Mouse (Mus musculus) G1E (cell line): ENCODE data around the gene Plod2. TPM values are rescaled to one million over a fixed set of nuclear protein-coding genes. Genes with fewer than 3 reads are reported as not detected.

ENCODE experiments used
- ATAC-seq: 2 replicates; pipeline ENCODE4 v1.8.0; 2016; ENCODE audit warnings: mild to moderate bottlenecking; ENCODE audit not compliant: insufficient number of reproducible peaks, poor library complexity, low FRiP score, severe bottlenecking; ENCODE audit errors: extremely low read depth
- DNase-seq: peaks from one replicate; pipeline ENCODE4 v3.0.0; 2012; ENCODE audit warnings: low spot score
- H3K27me3 ChIP-seq: 2 replicates; pipeline ENCODE4 v1.6.1; 2012; ENCODE audit warnings: mild to moderate bottlenecking, low read length, inconsistent platforms; ENCODE audit not compliant: insufficient read depth
- H3K36me3 ChIP-seq: replicated peaks from 2 replicates; pipeline ENCODE3; 2012; ENCODE audit warnings: mild to moderate bottlenecking, inconsistent platforms
- H3K4me1 ChIP-seq: 2 replicates; pipeline ENCODE4 v1.6.1; 2012; ENCODE audit warnings: low read depth, low read length, inconsistent platforms, mixed read lengths; ENCODE audit not compliant: insufficient read depth
- H3K4me3 ChIP-seq: 2 replicates; pipeline ENCODE4 v1.5.1; 2012; ENCODE audit warnings: low read depth, mild to moderate bottlenecking, inconsistent platforms, low read length, moderate library complexity, mixed read lengths
- H3K9me3 ChIP-seq: replicated peaks from 2 replicates; pipeline ENCODE4 v1.6.1; 2012; ENCODE audit warnings: inconsistent platforms
- CTCF ChIP-seq: IDR thresholded peaks from 2 replicates; pipeline ENCODE4 v1.5.1; 2012; ENCODE audit warnings: low read depth, low read length, inconsistent platforms, mixed read lengths
- GATA1 ChIP-seq: IDR thresholded peaks from 2 replicates; pipeline ENCODE4 v1.6.1; 2012; ENCODE audit warnings: borderline replicate concordance, low read length, inconsistent platforms, mixed read lengths
- GATA2 ChIP-seq: IDR thresholded peaks from 2 replicates; pipeline ENCODE4 v1.6.1; 2012; ENCODE audit warnings: low read depth, low read length, inconsistent platforms, borderline replicate concordance
- POLR2AphosphoS5 ChIP-seq: IDR thresholded peaks from 2 replicates; pipeline ENCODE4 v1.6.1; 2012; ENCODE audit warnings: low read depth, low read length, inconsistent platforms; ENCODE audit not compliant: insufficient replicate concordance
- TAL1 ChIP-seq: conservative IDR thresholded peaks from 2 replicates; pipeline ENCODE4 v1.6.1; 2012; ENCODE audit warnings: low read depth, low read length, inconsistent platforms, mixed read lengths
- polyA plus RNA-seq: library from polyadenylated mRNA; stranded (reverse); fragments of >175 nt; gene quantifications from 2 replicates; pipeline ENCODE4 v1.2.3, GENCODE M21; 2012
- total RNA-seq, 2 experiments: library from RNA; stranded (forward) in 1 of 2; stranded (reverse) in 1 of 2; fragments of 200-1000 nt in 1 of 2; fragments of >200 nt in 1 of 2; fragmentation: Nextera tagmentation in 1 of 2; gene quantifications; 2 replicates each; pipeline ENCODE4 v1.2.3; 2014 to 2017

Plod2 gene
- total and polyA plus RNA-seq, 3 experiments: 4.9 to 155 (median 123) TPM

DNA sequence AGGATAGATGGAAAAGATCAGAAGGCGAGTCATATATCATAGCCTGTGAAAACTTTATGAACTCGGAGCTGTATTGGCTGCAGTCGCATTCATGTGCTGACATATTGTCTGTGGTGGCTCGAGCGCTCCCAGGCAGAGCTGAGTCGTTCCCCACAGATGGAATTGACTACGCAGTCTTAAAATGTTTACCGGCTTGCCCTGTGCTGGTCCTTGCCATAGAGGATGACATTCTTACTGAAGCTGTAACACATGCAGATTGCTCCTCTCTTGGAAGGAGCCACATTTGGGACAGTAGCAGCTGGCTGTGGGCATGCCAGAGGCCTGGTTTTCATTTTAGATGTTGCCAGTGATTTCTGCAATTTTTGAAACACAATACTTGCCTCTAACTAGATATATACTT lies 4.4 kb downstream of the Plod2 start:
- peaks cover 39% of the 10 kb centered on the region for H3K4me1 ChIP-seq
- H3K9me3 ChIP-seq: no peaks in the 10 kb centered on the region

DNA sequence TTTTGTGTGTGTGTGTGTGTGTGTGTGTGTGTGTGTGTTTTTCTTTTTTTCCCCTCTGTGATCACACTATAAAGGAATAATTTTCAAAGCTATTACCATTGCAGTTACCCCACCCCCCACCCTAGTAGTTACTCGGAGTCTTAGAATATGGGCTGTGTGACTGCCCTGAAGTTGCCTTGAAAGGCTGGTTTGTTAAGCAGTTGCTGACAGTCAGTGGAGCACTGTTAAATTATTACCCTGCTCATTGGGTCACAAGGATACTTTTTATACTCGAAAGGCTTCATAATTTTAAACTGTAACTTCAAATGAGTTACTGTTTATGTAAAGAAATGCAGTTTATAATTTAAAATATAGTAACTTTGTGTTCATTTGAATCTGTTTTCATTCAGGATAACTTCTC lies 5.1 kb downstream of the Plod2 start:
- Histone ChIP-seq H3K9me3 (no peaks in the 10 kb centered on the region), H3K4me3 (no peak overlapping the region), H3K36me3 (peaks cover 36% of the 10 kb centered on the region), H3K4me1 (peaks cover 40% of the 10 kb centered on the region), H3K27me3 (no peaks in the 10 kb centered on the region)
- ATAC-seq (no peak), DNase-seq (no peak)
- no peak for TF ChIP-seq CTCF
- TF ChIP-seq GATA1: no peak
- TF ChIP-seq GATA2: no peak
- TF ChIP-seq TAL1: no peak
- TF ChIP-seq POLR2AphosphoS5: no peak

More for the DNA sequence above, 4.4 kb downstream of the Plod2 start:
- TF ChIP-seq TAL1 (no peak), GATA2 (no peak), CTCF (no peak), POLR2AphosphoS5 (no peak), GATA1 (no peak)
- Histone ChIP-seq H3K4me3 (peak overlapping the region; percentile 13; the same call in 1 of the 2 replicates), H3K36me3 (peaks cover 36% of the 10 kb centered on the region), H3K27me3 (no peaks in the 10 kb centered on the region)
- ATAC-seq (no peak), DNase-seq (no peak)

DNA sequence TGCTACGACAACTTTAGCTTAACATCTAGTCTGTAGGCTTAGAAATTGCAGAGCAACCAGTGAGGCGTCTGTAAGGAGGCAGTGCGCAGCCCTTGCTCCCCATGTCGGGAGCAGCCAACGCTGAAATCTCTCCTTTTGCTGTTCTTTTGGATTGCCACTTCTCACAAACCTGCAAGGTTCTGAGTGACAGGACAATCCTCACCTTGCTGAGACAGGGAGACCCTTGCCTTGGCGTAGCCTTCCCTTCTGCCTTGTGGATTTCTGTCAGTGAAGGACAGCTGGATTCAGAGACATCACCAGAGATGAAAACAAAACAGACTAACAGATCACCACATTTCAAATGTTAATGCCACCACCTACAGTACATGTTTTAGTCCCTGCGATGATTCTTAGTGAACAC lies 5.8 kb downstream of the Plod2 start:
- DNase-seq: no peak
- ATAC-seq: no peak
- no peaks in the 10 kb centered on the region for H3K27me3 ChIP-seq
- H3K4me3 ChIP-seq: no peak overlapping the region; the same call in 1 of the 2 replicates
- H3K4me1 ChIP-seq: peaks cover 47% of the 10 kb centered on the region
- H3K36me3 ChIP-seq: peaks cover 36% of the 10 kb centered on the region
- no peak for TF ChIP-seq GATA1
- TF ChIP-seq CTCF: no peak
- TF ChIP-seq GATA2: no peak
- TF ChIP-seq TAL1: no peak
- no peak for TF ChIP-seq POLR2AphosphoS5
- H3K9me3 ChIP-seq: no peaks in the 10 kb centered on the region

DNA sequence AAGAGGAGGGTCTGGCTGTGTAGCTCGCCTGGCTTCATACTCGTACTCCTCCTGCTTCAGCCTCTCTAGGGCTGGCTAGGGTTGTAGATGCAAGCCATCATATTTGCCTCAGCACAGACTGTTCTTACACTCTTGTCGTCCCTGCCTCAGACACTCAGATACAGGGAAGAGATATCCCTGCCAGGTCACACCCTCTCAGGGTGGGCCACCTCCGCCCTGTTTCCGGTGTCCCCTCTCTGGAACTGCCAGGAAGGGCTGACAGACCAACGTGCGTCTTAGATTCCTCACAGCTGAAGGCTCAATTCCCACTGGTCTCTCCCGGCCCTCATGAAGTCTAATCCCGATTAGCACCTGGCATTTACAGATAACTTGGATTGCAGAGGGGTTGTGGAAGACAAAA lies 6.6 kb downstream of the Plod2 start:
- no peaks in the 10 kb centered on the region for H3K9me3 ChIP-seq
- no peaks in the 10 kb centered on the region for H3K27me3 ChIP-seq
- H3K4me1 ChIP-seq: peaks cover 54% of the 10 kb centered on the region
- no peak for DNase-seq
- H3K36me3 ChIP-seq: peaks cover 38% of the 10 kb centered on the region
- TF ChIP-seq CTCF (no peak), TAL1 (no peak), POLR2AphosphoS5 (no peak), GATA2 (no peak), GATA1 (no peak)
- H3K4me3 ChIP-seq: peak overlapping the region; percentile 50; the same call in 1 of the 2 replicates
- ATAC-seq: no peak

DNA sequence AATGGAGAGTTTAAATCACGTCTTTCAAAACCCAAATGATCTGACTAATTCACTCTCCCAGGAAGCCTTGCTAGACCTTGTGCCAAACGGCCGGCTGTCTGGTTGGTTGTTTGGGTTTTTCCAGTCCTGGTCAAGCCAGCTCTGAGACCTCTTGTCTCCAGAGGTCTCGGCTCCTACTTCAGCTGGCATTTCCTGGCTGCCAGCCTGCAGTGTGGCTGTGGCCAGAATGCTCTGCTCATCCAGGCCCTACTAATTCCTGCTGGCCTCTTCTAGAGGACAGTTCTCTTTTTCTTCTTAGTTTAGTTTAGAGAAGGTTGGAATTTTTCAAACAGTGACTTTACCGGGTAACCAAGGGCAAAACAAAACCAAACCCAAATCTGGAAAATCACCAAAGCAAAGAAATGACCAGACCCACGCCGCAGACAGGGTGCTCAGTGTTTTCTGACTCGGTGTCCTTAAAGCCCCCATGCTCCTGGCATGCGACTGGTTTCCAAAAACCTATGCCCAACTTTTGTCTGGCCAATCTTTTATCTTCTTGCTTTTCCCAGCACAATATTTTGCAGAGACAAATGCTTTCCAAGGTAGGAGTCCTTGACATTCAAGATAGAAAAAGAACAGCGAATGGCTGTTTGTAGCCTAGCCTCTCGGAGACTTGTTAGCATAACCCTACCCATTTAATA lies 7.9 kb downstream of the Plod2 start:
- Histone ChIP-seq H3K4me3 (peak overlapping the region; percentile 9; the same call in 1 of the 2 replicates), H3K4me1 (peaks cover 53% of the 10 kb centered on the region), H3K36me3 (peaks cover 34% of the 10 kb centered on the region), H3K27me3 (no peaks in the 10 kb centered on the region), H3K9me3 (no peaks in the 10 kb centered on the region)
- ATAC-seq (no peak), DNase-seq (no peak)
- TF ChIP-seq POLR2AphosphoS5: no peak
- TF ChIP-seq GATA1: no peak

DNA sequence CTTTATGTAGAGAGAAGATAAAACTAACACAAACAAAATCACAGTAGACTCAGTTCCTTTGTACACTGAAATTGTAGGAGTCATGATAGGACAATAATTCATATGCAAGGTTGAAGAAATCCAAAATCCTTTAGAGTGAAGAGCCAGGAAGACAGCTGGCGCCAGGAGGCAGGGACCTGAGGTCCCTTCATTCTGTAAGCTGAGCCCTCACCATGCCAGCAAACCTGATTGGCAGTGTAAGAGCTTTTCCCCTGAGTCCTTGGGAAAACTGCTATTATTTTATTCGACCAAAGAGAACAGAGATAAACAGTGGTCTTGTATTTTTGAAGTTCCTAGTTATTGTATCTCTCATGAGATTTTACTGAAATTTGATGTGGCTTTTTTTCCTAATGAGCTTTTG lies 9.0 kb downstream of the Plod2 start:
- Histone ChIP-seq H3K9me3 (no peaks in the 10 kb centered on the region), H3K36me3 (peaks cover 34% of the 10 kb centered on the region), H3K4me3 (no peak overlapping the region), H3K27me3 (no peaks in the 10 kb centered on the region), H3K4me1 (peaks cover 52% of the 10 kb centered on the region)
- DNase-seq: no peak
- ATAC-seq: no peak
- TF ChIP-seq POLR2AphosphoS5 (no peak), TAL1 (no peak), GATA2 (no peak), GATA1 (no peak), CTCF (no peak)
